In genomic region chr16:76685562-76685961, GRCm38 (mm10) we compare ENCODE assay signal across 15 mouse cellular contexts.
DNase-seq lines count a peak whose midpoint lies in the region; ATAC-seq lines count a peak whose summit lies in the region.
"Had no signal": no experiment of that assay in that cellular context is flagged by ENCODE, and none has a peak within 500 bp of the region (broad histone marks: within the 10 kb centered on the region; RNA-seq: fewer than 3 reads in every experiment).

No protein-coding gene starts in this region.

- H3K4me1 ChIP-seq in forebrain, embryonic 16.5 days (replicated peaks; ENCODE audit: control insufficient read depth, insufficient read depth, low read length) = peaks cover 3% of the 10 kb centered on the region; the same call in 1 of the 2 replicates
- H3K4me1 ChIP-seq in midbrain, embryonic 14.5 days (ENCODE audit: control insufficient read depth, insufficient read depth, low read length) = no peaks in the 10 kb centered on the region; the same call in 1 of the 2 replicates
- no peaks in the 10 kb centered on the region for H3K4me1 ChIP-seq in kidney, embryonic 16.5 days (ENCODE audit: insufficient read depth, low read length)

- H3K9me3 ChIP-seq in forebrain, embryonic 16.5 days (ENCODE audit: control insufficient read depth, low read length) = no peaks in the 10 kb centered on the region
- H3K9me3 ChIP-seq in midbrain, embryonic 14.5 days (ENCODE audit: control insufficient read depth, low read length) = no peaks in the 10 kb centered on the region
- no peaks in the 10 kb centered on the region for H3K9me3 ChIP-seq in kidney, embryonic 16.5 days (ENCODE audit: low read length)
- H3K9me3 ChIP-seq: G1E had no signal

- no peak overlapping the region for H3K27ac ChIP-seq in forebrain, embryonic 16.5 days (ENCODE audit: low read length)
- H3K27ac ChIP-seq in midbrain, embryonic 14.5 days (replicated peaks; ENCODE audit: low read depth, low read length) = no peak overlapping the region
- H3K27ac ChIP-seq in kidney, embryonic 16.5 days (ENCODE audit: low read length) = no peak overlapping the region
- H3K27ac ChIP-seq: left cerebral cortex, adult 2 months had no signal

- DNase-seq in embryo, embryonic 10 days (ENCODE audit: low spot score) = peak; percentile 31
- DNase-seq in embryo, embryonic 9.5 days (ENCODE audit: extremely low spot score) = no peak
- peak; percentile 61 for DNase-seq in R1 (ENCODE audit: low read depth, low spot score)
- DNase-seq in midbrain, embryonic 14.5 days = peak; percentile 64
- DNase-seq in kidney, adult 9 months = no peak
- no peak for DNase-seq in adrenal gland, postnatal 25 days
- DNase-seq: kidney, postnatal 36 days; lung, postnatal 14 days; right cerebral cortex, adult 18-20 months; thymus, postnatal 14 days had no signal

- peak; percentile 67 for ATAC-seq in forebrain, embryonic 16.5 days
- ATAC-seq in midbrain, embryonic 14.5 days (ENCODE audit: low FRiP score, low TSS enrichment) = no peak
- ATAC-seq in kidney, embryonic 16.5 days (ENCODE audit: low FRiP score, low TSS enrichment) = no peak

- H3K27me3 ChIP-seq in forebrain, embryonic 16.5 days (replicated peaks; ENCODE audit: control insufficient read depth, insufficient read depth, low read length) = no peaks in the 10 kb centered on the region
- H3K27me3 ChIP-seq in midbrain, embryonic 14.5 days (ENCODE audit: control insufficient read depth, insufficient read depth, low read length) = 0 out of 2 replicates have a peak, but pooled peaks cover 3% of the 10 kb centered on the region
- H3K27me3 ChIP-seq in kidney, embryonic 16.5 days (ENCODE audit: insufficient read depth, low read length) = no peaks in the 10 kb centered on the region

- no peaks in the 10 kb centered on the region for H3K36me3 ChIP-seq in forebrain, embryonic 16.5 days (ENCODE audit: control insufficient read depth, insufficient read depth)
- no peaks in the 10 kb centered on the region for H3K36me3 ChIP-seq in midbrain, embryonic 14.5 days (ENCODE audit: control insufficient read depth, insufficient read depth, low read length)
- H3K36me3 ChIP-seq in kidney, embryonic 16.5 days (ENCODE audit: insufficient read depth, low read length) = no peaks in the 10 kb centered on the region
- H3K36me3 ChIP-seq: G1E had no signal

- 18% methylated on average over 8 of the region's 8 CpGs for WGBS in forebrain, embryonic 16.5 days
- WGBS in midbrain, embryonic 14.5 days = 17% methylated on average over 8 of the region's 8 CpGs
- WGBS in kidney, embryonic 16.5 days = 37% methylated on average over 8 of the region's 8 CpGs

- no peak overlapping the region for H3K9ac ChIP-seq in forebrain, embryonic 16.5 days (replicated peaks; ENCODE audit: low read depth, low read length)
- no peak overlapping the region for H3K9ac ChIP-seq in midbrain, embryonic 14.5 days (replicated peaks; ENCODE audit: low read length)
- no peak overlapping the region for H3K9ac ChIP-seq in kidney, embryonic 16.5 days (replicated peaks; ENCODE audit: low read length)

- no peak overlapping the region for H3K4me3 ChIP-seq in forebrain, embryonic 16.5 days (replicated peaks; ENCODE audit: low read length)
- H3K4me3 ChIP-seq in midbrain, embryonic 14.5 days (replicated peaks; ENCODE audit: low read depth, low read length) = no peak overlapping the region
- no peak overlapping the region for H3K4me3 ChIP-seq in kidney, embryonic 16.5 days (ENCODE audit: low read length)
- H3K4me3 ChIP-seq: left cerebral cortex, adult 2 months had no signal

- H3K4me2 ChIP-seq in forebrain, embryonic 16.5 days (ENCODE audit: low read length) = 0 out of 2 replicates have a peak overlapping the region, but pooled peaks have one; percentile 15
- peak overlapping the region; percentile 16; the same call in 1 of the 2 replicates for H3K4me2 ChIP-seq in midbrain, embryonic 14.5 days (ENCODE audit: low read length)
- H3K4me2 ChIP-seq in kidney, embryonic 16.5 days (replicated peaks; ENCODE audit: low read depth, low read length) = no peak overlapping the region
- H3K4me2 ChIP-seq: heart, embryonic 11.5 days had no signal

Comparison
In these comparisons a context has a peak if more than half of its experiments do, and no peak if none do; other contexts are left out.
1. DNase-seq: peak in embryo, embryonic 10 days (single experiment), R1 (single experiment) and midbrain, embryonic 14.5 days (single experiment); none in embryo, embryonic 9.5 days (single experiment), kidney, adult 9 months (single experiment) and adrenal gland, postnatal 25 days (single experiment).